Mouse (Mus musculus): ENCODE measurements around the gene Gm13691. TPM values are rescaled to one million over a fixed set of nuclear protein-coding genes. Genes with fewer than 3 reads are reported as not detected.
"Not testable (repeated sequence)": the region's sequence is repeated elsewhere in the genome, so short reads cannot be mapped to it uniquely, and the experiment has no call there.

Gene Gm13691
- polyA plus RNA-seq, 1 experiment: 0.03 TPM

DNA sequence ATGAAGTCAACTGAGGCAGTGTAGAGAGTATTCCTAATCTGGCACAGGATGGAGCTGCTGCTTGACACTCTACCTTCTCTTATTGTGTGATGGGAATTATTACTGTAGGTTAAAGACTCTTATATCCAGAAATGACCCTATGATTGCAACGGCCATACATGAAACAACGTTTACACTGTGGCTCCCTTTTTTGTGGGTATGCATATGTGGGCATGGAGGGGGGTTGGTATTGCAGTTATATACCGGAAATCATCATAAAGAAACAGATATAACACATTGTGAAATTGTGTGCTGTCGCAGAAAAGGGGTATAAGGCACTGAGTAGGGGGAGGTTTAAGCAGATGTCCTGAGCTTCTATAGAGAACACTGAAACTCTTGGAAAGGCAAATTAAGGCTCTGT lies 45.6 kb downstream of the Gm13691 start:
- DNase-seq (ENCODE audit: low spot score): no peak

- DNase-seq (ENCODE audit: low spot score): no peak
Measured at GRCm38 (mm10) chr2:84037304-84037703, 47.0 kb downstream of the Gm13691 start.

- DNase-seq (ENCODE audit: low spot score): not testable (repeated sequence)
Measured at GRCm38 (mm10) chr2:84037943-84038342, 47.6 kb downstream of the Gm13691 start.

- DNase-seq (ENCODE audit: low spot score): no peak
Measured at GRCm38 (mm10) chr2:84039277-84039676, 48.9 kb downstream of the Gm13691 start.

Other genes starting within 250 kb of the Gm13691 start
- 4.0 and 4.6 TPM in 2 replicates for gene Fam171b, start 177.9 kb upstream of the Gm13691 start, polyA plus RNA-seq (2012; rRNA removed)
- not detected in 2 replicates for gene Zswim2, start 49.3 kb upstream of the Gm13691 start, polyA plus RNA-seq (2012; rRNA removed)
- gene Gm13698, start 34.9 kb upstream of the Gm13691 start, polyA plus RNA-seq (2012; rRNA removed): 0.03 TPM in 2 replicates
- 0.03 TPM in 2 replicates for gene Gm13693, start 29.1 kb upstream of the Gm13691 start, polyA plus RNA-seq (2012; rRNA removed)
- gene Gm13695, start 23.2 kb upstream of the Gm13691 start, polyA plus RNA-seq (2012; rRNA removed): 0.03 TPM in 2 replicates
- gene Gm13696, start 17.4 kb upstream of the Gm13691 start, polyA plus RNA-seq (2012; rRNA removed): 0.03 TPM in 2 replicates
- gene Gm13694, start 11.6 kb upstream of the Gm13691 start, polyA plus RNA-seq (2012; rRNA removed): 0.03 TPM in 2 replicates
- gene Gm13697, start 5.8 kb upstream of the Gm13691 start, polyA plus RNA-seq (2012; rRNA removed): 0.03 TPM in 2 replicates